Mouse (Mus musculus) lung, adult 2 months (tissue): ENCODE results near the gene Cstf3.

ENCODE experiments used
- CTCF ChIP-seq: fragments of 200-500 bp; IDR thresholded peaks from 2 replicates; pipeline ENCODE4 v1.5.1; 2011; ENCODE audit warnings: mild to moderate bottlenecking, low read length, control low read depth; ENCODE audit not compliant: insufficient read depth
- POLR2A ChIP-seq: fragments of 200-500 bp; IDR thresholded peaks from 2 replicates; pipeline ENCODE4 v1.6.1; 2011; ENCODE audit warnings: low read depth, mild to moderate bottlenecking, control low read depth, low read length, borderline replicate concordance; ENCODE audit errors: extremely low read depth

DNA sequence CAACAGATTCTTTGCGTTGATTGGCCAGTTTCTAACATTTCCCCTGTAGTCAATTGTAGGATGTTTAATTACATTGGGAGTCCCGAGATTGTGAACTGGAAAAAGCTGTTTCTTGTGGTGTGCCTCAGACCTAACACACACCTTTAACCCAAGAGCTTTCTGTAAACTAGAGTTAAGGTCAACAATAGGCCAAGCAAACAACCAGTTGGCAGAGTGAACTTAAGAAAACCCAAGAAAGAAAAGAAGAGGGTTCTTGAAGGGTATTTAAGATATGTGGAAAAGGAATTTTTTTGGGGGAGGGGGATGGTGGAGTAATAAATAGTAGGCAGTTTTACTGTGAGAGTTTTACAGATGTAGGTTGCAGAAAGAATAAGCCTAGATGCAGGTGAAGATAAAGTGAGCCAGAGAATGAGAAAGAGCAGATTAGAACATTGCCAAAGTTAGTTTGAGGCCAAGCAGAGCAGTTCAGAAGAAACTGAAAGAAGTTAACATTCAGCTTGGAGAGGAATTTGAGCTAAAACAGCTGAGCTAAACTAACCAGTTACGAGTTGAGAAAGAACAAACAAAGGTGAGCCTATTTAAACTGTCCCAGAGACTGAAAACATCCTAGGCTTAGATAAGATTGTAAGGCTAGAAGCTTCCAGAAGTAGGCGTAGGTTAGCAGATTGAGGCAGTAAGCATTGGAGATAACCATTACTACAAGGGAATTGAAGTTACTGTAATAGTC is 25.8 kb downstream of the Cstf3 start:
- no peak for TF ChIP-seq CTCF
- no peak for TF ChIP-seq POLR2A
